Mouse (Mus musculus): ENCODE measurements around the gene Arhgap15. TPM values are rescaled to one million over a fixed set of nuclear protein-coding genes. Genes with fewer than 3 reads are reported as not detected.

The Arhgap15 gene
- total and polyA plus RNA-seq, 3 experiments, result 0.89 to 56.4 (median 39.8) TPM

- H3K36me3 ChIP-seq (replicated peaks), result no peaks in the 10 kb centered on the region
- no peaks in the 10 kb centered on the region for H3K4me1 ChIP-seq (ENCODE audit: insufficient read depth, low read depth, low read length)
- H3K27me3 ChIP-seq (ENCODE audit: insufficient read depth, low read length), result no peaks in the 10 kb centered on the region
Observed at GRCm38 (mm10) chr2:44044634-44045033, 296.0 kb downstream of the Arhgap15 start.

GRCm38 (mm10) chr2:44045231-44045630 is 296.6 kb downstream of the Arhgap15 start:
- DNase-seq (ENCODE audit: low spot score), result no peak
- no peaks in the 10 kb centered on the region for H3K36me3 ChIP-seq (replicated peaks)
- H3K4me3 ChIP-seq (ENCODE audit: low read depth, low read length), result no peak overlapping the region
- no peak for ATAC-seq (ENCODE audit: extremely low read depth, insufficient number of reproducible peaks, low FRiP score, poor library complexity, severe bottlenecking)
- no peaks in the 10 kb centered on the region for H3K27me3 ChIP-seq (ENCODE audit: insufficient read depth, low read length)
- no peaks in the 10 kb centered on the region for H3K4me1 ChIP-seq (ENCODE audit: insufficient read depth, low read depth, low read length)
- H3K9me3 ChIP-seq (replicated peaks), result no peaks in the 10 kb centered on the region
- TF ChIP-seq GATA2 (IDR thresholded peaks at IDR 0.05; ENCODE audit: borderline replicate concordance, low read depth, low read length) (no peak), CTCF (IDR thresholded peaks at IDR 0.05; ENCODE audit: low read depth, low read length) (no peak), TAL1 (conservative IDR thresholded peaks at IDR 0.05; ENCODE audit: low read depth, low read length) (no peak), POLR2AphosphoS5 (IDR thresholded peaks at IDR 0.05; ENCODE audit: insufficient replicate concordance, low read depth, low read length) (no peak), GATA1 (IDR thresholded peaks at IDR 0.05; ENCODE audit: borderline replicate concordance, low read length) (no peak)

More at GRCm38 (mm10) chr2:44044634-44045033, 296.0 kb downstream of the Arhgap15 start:
- H3K4me3 ChIP-seq (ENCODE audit: low read depth, low read length), result no peak overlapping the region
- ATAC-seq (ENCODE audit: extremely low read depth, insufficient number of reproducible peaks, low FRiP score, poor library complexity, severe bottlenecking) (no peak), DNase-seq (ENCODE audit: low spot score) (no peak)
- no peak for TF ChIP-seq GATA2 (IDR thresholded peaks at IDR 0.05; ENCODE audit: borderline replicate concordance, low read depth, low read length)
- H3K9me3 ChIP-seq (replicated peaks), result no peaks in the 10 kb centered on the region

GRCm38 (mm10) chr2:44060306-44060705 is 311.7 kb downstream of the Arhgap15 start:
- no peaks in the 10 kb centered on the region for H3K4me1 ChIP-seq (ENCODE audit: insufficient read depth, low read depth, low read length)
- H3K27me3 ChIP-seq (ENCODE audit: insufficient read depth, low read length), result no peaks in the 10 kb centered on the region
- no peak for DNase-seq (ENCODE audit: low spot score)
- TF ChIP-seq GATA1 (IDR thresholded peaks at IDR 0.05; ENCODE audit: borderline replicate concordance, low read length), result no peak
- TF ChIP-seq GATA2 (IDR thresholded peaks at IDR 0.05; ENCODE audit: borderline replicate concordance, low read depth, low read length), result no peak
- TF ChIP-seq CTCF (IDR thresholded peaks at IDR 0.05; ENCODE audit: low read depth, low read length), result no peak
- TF ChIP-seq TAL1 (conservative IDR thresholded peaks at IDR 0.05; ENCODE audit: low read depth, low read length), result no peak
- TF ChIP-seq POLR2AphosphoS5 (IDR thresholded peaks at IDR 0.05; ENCODE audit: insufficient replicate concordance, low read depth, low read length), result no peak
- no peaks in the 10 kb centered on the region for H3K36me3 ChIP-seq (replicated peaks)
- H3K4me3 ChIP-seq (ENCODE audit: low read depth, low read length), result no peak overlapping the region
- no peak for ATAC-seq (ENCODE audit: extremely low read depth, insufficient number of reproducible peaks, low FRiP score, poor library complexity, severe bottlenecking)
- no peaks in the 10 kb centered on the region for H3K9me3 ChIP-seq (replicated peaks)

- TF ChIP-seq CTCF (IDR thresholded peaks at IDR 0.05; ENCODE audit: low read depth, low read length), result no peak
- no peak for TF ChIP-seq GATA1 (IDR thresholded peaks at IDR 0.05; ENCODE audit: borderline replicate concordance, low read length)
- TF ChIP-seq TAL1 (conservative IDR thresholded peaks at IDR 0.05; ENCODE audit: low read depth, low read length), result no peak
- TF ChIP-seq POLR2AphosphoS5 (IDR thresholded peaks at IDR 0.05; ENCODE audit: insufficient replicate concordance, low read depth, low read length), result no peak
- H3K36me3 ChIP-seq (replicated peaks), result no peaks in the 10 kb centered on the region
- no peak overlapping the region for H3K4me3 ChIP-seq (ENCODE audit: low read depth, low read length)
- DNase-seq (ENCODE audit: low spot score), result no peak
- ATAC-seq (ENCODE audit: extremely low read depth, insufficient number of reproducible peaks, low FRiP score, poor library complexity, severe bottlenecking), result no peak
- no peaks in the 10 kb centered on the region for H3K27me3 ChIP-seq (ENCODE audit: insufficient read depth, low read length)
- H3K9me3 ChIP-seq (replicated peaks), result no peaks in the 10 kb centered on the region
- no peaks in the 10 kb centered on the region for H3K4me1 ChIP-seq (ENCODE audit: insufficient read depth, low read depth, low read length)
Observed at GRCm38 (mm10) chr2:44060716-44061115, 312.1 kb downstream of the Arhgap15 start.

GRCm38 (mm10) chr2:44065067-44065466 is 316.4 kb downstream of the Arhgap15 start:
- no peaks in the 10 kb centered on the region for H3K9me3 ChIP-seq (replicated peaks)
- DNase-seq (ENCODE audit: low spot score) (no peak), ATAC-seq (ENCODE audit: extremely low read depth, insufficient number of reproducible peaks, low FRiP score, poor library complexity, severe bottlenecking) (no peak)
- H3K4me3 ChIP-seq (ENCODE audit: low read depth, low read length), result no peak overlapping the region
- no peaks in the 10 kb centered on the region for H3K36me3 ChIP-seq (replicated peaks)
- no peak for TF ChIP-seq CTCF (IDR thresholded peaks at IDR 0.05; ENCODE audit: low read depth, low read length)
- no peak for TF ChIP-seq TAL1 (conservative IDR thresholded peaks at IDR 0.05; ENCODE audit: low read depth, low read length)
- no peak for TF ChIP-seq GATA1 (IDR thresholded peaks at IDR 0.05; ENCODE audit: borderline replicate concordance, low read length)
- TF ChIP-seq GATA2 (IDR thresholded peaks at IDR 0.05; ENCODE audit: borderline replicate concordance, low read depth, low read length), result no peak
- no peaks in the 10 kb centered on the region for H3K27me3 ChIP-seq (ENCODE audit: insufficient read depth, low read length)
- H3K4me1 ChIP-seq (ENCODE audit: insufficient read depth, low read depth, low read length), result no peaks in the 10 kb centered on the region

GRCm38 (mm10) chr2:44068151-44068840 is 319.7 kb downstream of the Arhgap15 start:
- H3K9me3 ChIP-seq (replicated peaks), result no peaks in the 10 kb centered on the region
- DNase-seq (ENCODE audit: low spot score) (no peak), ATAC-seq (ENCODE audit: extremely low read depth, insufficient number of reproducible peaks, low FRiP score, poor library complexity, severe bottlenecking) (no peak)
- TF ChIP-seq CTCF (IDR thresholded peaks at IDR 0.05; ENCODE audit: low read depth, low read length) (no peak), GATA1 (IDR thresholded peaks at IDR 0.05; ENCODE audit: borderline replicate concordance, low read length) (no peak), TAL1 (conservative IDR thresholded peaks at IDR 0.05; ENCODE audit: low read depth, low read length) (no peak), POLR2AphosphoS5 (IDR thresholded peaks at IDR 0.05; ENCODE audit: insufficient replicate concordance, low read depth, low read length) (no peak), GATA2 (IDR thresholded peaks at IDR 0.05; ENCODE audit: borderline replicate concordance, low read depth, low read length) (no peak)
- no peaks in the 10 kb centered on the region for H3K27me3 ChIP-seq (ENCODE audit: insufficient read depth, low read length)
- no peaks in the 10 kb centered on the region for H3K36me3 ChIP-seq (replicated peaks)
- no peak overlapping the region for H3K4me3 ChIP-seq (ENCODE audit: low read depth, low read length)
- H3K4me1 ChIP-seq (ENCODE audit: insufficient read depth, low read depth, low read length), result no peaks in the 10 kb centered on the region

Data from G1E (cell line).